Mouse (Mus musculus): ENCODE results near the gene Bicc1. TPM values are rescaled to one million over a fixed set of nuclear protein-coding genes. Genes with fewer than 3 reads are reported as not detected.

Gene Bicc1
- total and polyA plus RNA-seq, 3 experiments, result not detected

DNA sequence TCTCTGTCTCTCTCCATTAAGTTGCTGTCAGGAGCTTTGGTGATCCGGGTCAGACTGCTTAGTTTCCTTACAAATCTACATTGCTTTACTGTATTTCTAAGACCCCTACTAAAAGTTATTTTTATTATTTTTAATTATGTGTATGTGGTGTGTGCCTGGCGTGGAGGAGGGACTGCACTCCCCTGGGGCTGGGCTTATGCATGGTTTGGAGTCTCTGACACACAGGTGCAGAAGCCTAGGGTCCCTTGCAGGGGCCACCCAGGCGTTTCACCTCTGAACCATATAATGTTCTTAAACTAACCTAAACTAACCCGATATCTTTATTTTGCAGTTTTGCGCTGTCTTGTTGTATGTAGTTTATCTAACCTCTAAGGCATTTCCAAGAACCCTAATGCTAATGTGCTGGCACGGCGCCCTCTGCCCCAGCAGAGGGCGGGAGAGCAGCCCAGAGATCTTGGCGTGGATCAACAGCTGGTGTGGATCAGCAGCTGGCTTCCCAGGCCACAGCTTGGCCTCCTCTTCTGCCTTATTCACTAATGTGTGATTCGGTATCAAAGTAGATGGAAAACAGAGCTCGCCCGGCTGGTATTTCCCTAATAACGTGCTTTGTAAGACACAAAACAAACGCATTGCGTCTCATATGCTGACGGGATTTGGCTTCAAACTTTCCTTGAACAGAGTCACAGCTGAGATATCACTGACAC, 192.7 kb downstream of the Bicc1 start:
- no peaks in the 10 kb centered on the region for H3K36me3 ChIP-seq (ENCODE audit: control insufficient read depth in 1 of 2, insufficient read depth in 2 of 2, low read length in 2 of 2)
- no peak overlapping the region for H3K27ac ChIP-seq (ENCODE audit: control insufficient read depth, low read depth, low read length)
- no peak overlapping the region for H3K9ac ChIP-seq (ENCODE audit: control insufficient read depth, low read depth, low read length, poor library complexity, severe bottlenecking)
- TF ChIP-seq MAX (IDR thresholded peaks at IDR 0.05; ENCODE audit: low read length), result no peak
- TF ChIP-seq GATA1 (IDR thresholded peaks at IDR 0.05; ENCODE audit: low read depth, low read length), result no peak
- TF ChIP-seq GABPA (IDR thresholded peaks at IDR 0.05; ENCODE audit: low read depth, low read length), result no peak
- TF ChIP-seq POLR2A (IDR thresholded peaks at IDR 0.05; ENCODE audit: control insufficient read depth in 1 of 2, insufficient read depth in 1 of 2, low read depth in 1 of 2, low read length in 2 of 2, poor library complexity in 1 of 2), result no peak
- TF ChIP-seq CHD1 (IDR thresholded peaks at IDR 0.05; ENCODE audit: low read depth, low read length), result no peak
- no peak for TF ChIP-seq BHLHE40 (IDR thresholded peaks at IDR 0.05; ENCODE audit: borderline replicate concordance, low read depth, low read length)
- no peak for TF ChIP-seq USF2 (IDR thresholded peaks at IDR 0.05; ENCODE audit: borderline replicate concordance in 1 of 2, insufficient read depth in 1 of 2, low read depth in 1 of 2, low read length in 2 of 2)
- no peak for TF ChIP-seq TBP (IDR thresholded peaks at IDR 0.05; ENCODE audit: low read depth, low read length)
- TF ChIP-seq HCFC1 (IDR thresholded peaks at IDR 0.05; ENCODE audit: low read depth, low read length), result no peak
- no peak for TF ChIP-seq POLR2AphosphoS2 (IDR thresholded peaks at IDR 0.05; ENCODE audit: low read length)
- TF ChIP-seq ZKSCAN1 (IDR thresholded peaks at IDR 0.05; ENCODE audit: low read depth, low read length), result no peak
- TF ChIP-seq ELF1 (IDR thresholded peaks at IDR 0.05; ENCODE audit: low read depth, low read length), result no peak
- no peak for TF ChIP-seq MAFK (IDR thresholded peaks at IDR 0.05; ENCODE audit: borderline replicate concordance, low read depth, low read length)
- TF ChIP-seq TCF12 (IDR thresholded peaks at IDR 0.05; ENCODE audit: low read depth, low read length), result no peak
- TF ChIP-seq ZC3H11A (IDR thresholded peaks at IDR 0.05; ENCODE audit: low read depth, low read length), result no peak
- TF ChIP-seq E2F4 (IDR thresholded peaks at IDR 0.05; ENCODE audit: borderline replicate concordance, low read depth, low read length), result no peak
- H3K79me2 ChIP-seq (ENCODE audit: control insufficient read depth, insufficient read depth, low read length, poor library complexity), result no peaks in the 10 kb centered on the region
- no peaks in the 10 kb centered on the region for H3K27me3 ChIP-seq (ENCODE audit: control insufficient read depth in 1 of 2, insufficient read depth in 2 of 2, low read length in 2 of 2)
- no peak for DNase-seq (ENCODE audit: low read depth, low spot score)
- no peaks in the 10 kb centered on the region for H3K9me3 ChIP-seq (replicated peaks; ENCODE audit: insufficient read depth, low read length)
- no peaks in the 10 kb centered on the region for H3K4me1 ChIP-seq (ENCODE audit: control insufficient read depth in 1 of 2, insufficient read depth in 2 of 2, low read length in 2 of 2)
- no peak overlapping the region for H3K4me3 ChIP-seq (ENCODE audit: control insufficient read depth in 1 of 2, insufficient read depth in 1 of 2, low read depth in 2 of 2, low read length in 2 of 2)

DNA sequence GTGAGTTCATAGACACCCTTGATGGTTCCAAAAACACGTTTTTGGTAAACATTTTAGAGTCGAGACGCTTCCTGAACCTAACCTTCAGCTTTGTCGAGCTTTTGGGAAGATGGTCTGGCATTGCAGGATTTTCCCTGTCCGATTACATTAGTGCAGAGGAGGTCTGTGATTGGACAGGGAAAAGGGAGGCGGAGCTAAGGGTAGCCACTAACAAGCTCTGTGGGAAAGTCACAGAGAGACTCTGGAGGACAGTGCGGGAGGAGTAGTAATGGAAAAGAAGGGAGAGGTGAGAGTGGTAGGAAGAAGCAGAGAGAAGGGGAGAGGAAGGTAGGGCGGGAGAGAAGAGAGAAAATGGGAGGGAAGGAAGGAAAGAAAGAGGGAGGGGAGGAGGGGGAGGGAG, 194.8 kb downstream of the Bicc1 start:
- no peaks in the 10 kb centered on the region for H3K4me1 ChIP-seq (ENCODE audit: control insufficient read depth in 1 of 2, insufficient read depth in 2 of 2, low read length in 2 of 2)
- no peak overlapping the region for H3K4me3 ChIP-seq (ENCODE audit: control insufficient read depth in 1 of 2, insufficient read depth in 1 of 2, low read depth in 2 of 2, low read length in 2 of 2)
- TF ChIP-seq GATA1 (IDR thresholded peaks at IDR 0.05; ENCODE audit: low read depth, low read length), result no peak
- no peak for TF ChIP-seq TCF12 (IDR thresholded peaks at IDR 0.05; ENCODE audit: low read depth, low read length)
- TF ChIP-seq ZNF384 (IDR thresholded peaks at IDR 0.05; ENCODE audit: low read depth, low read length), result no peak
- no peak for TF ChIP-seq USF2 (IDR thresholded peaks at IDR 0.05; ENCODE audit: borderline replicate concordance in 1 of 2, insufficient read depth in 1 of 2, low read depth in 1 of 2, low read length in 2 of 2)
- TF ChIP-seq TAL1 (IDR thresholded peaks at IDR 0.05; ENCODE audit: low read length), result no peak
- no peaks in the 10 kb centered on the region for H3K9me3 ChIP-seq (replicated peaks; ENCODE audit: insufficient read depth, low read length)
- H3K27ac ChIP-seq (ENCODE audit: control insufficient read depth, low read depth, low read length), result no peak overlapping the region
- no peaks in the 10 kb centered on the region for H3K79me2 ChIP-seq (ENCODE audit: control insufficient read depth, insufficient read depth, low read length, poor library complexity)
- no peaks in the 10 kb centered on the region for H3K36me3 ChIP-seq (ENCODE audit: control insufficient read depth in 1 of 2, insufficient read depth in 2 of 2, low read length in 2 of 2)
- no peak overlapping the region for H3K9ac ChIP-seq (ENCODE audit: control insufficient read depth, low read depth, low read length, poor library complexity, severe bottlenecking)
- DNase-seq (ENCODE audit: low read depth, low spot score), result no peak
- no peaks in the 10 kb centered on the region for H3K27me3 ChIP-seq (ENCODE audit: control insufficient read depth in 1 of 2, insufficient read depth in 2 of 2, low read length in 2 of 2)

Measured in MEL (cell line).